Comparison of ENCODE assay signal across 1 mouse cellular context in genomic region chr6:72538562-72539031, GRCm38 (mm10).
TF ChIP-seq lines count a peak whose summit lies in the region.

No protein-coding gene starts in this region.

TF ChIP-seq in C2C12, 6 proteins besides CTCF, POLR2A, EP300 and RAD21 (continued from another document):
- no peak for TF ChIP-seq USF1 (IDR thresholded peaks at IDR 0.05; ENCODE audit: low read depth)
- no peak for TF ChIP-seq MYOD1 (IDR thresholded peaks at IDR 0.05; ENCODE audit: control insufficient read depth, insufficient read length, low read depth)
